Mouse (Mus musculus) E14TG2a.4 (cell line): ENCODE measurements around the gene Polr2b.

Source experiments
- CTCF ChIP-seq: conservative IDR thresholded peaks from 2 replicates; pipeline ENCODE4 v1.5.1; 2014; ENCODE audit warnings: low read length
- NANOG ChIP-seq: IDR thresholded peaks from 2 replicates; pipeline ENCODE4 v1.6.1; 2014; ENCODE audit warnings: borderline replicate concordance, low read length, mixed read lengths
- POU5F1 ChIP-seq: IDR thresholded peaks from 2 replicates; pipeline ENCODE4 v1.6.1; 2014; ENCODE audit warnings: low read length, borderline replicate concordance

- TF ChIP-seq CTCF (no peak), POU5F1 (no peak), NANOG (no peak)
These were observed 69.6 kb downstream of the Polr2b start for GRCm38 (mm10) chr5:77379434-77380135.
